Mouse (Mus musculus) urinary bladder, postnatal 14 days (tissue): ENCODE results near the gene Dnajc28.

Experiments used
- DNase-seq: peaks from one replicate; pipeline ENCODE4 v3.0.0; 2021; ENCODE audit warnings: low spot score

Gene Dnajc28

GRCm38 (mm10) chr16:91587730-91588453 lies 30.9 kb downstream of the Dnajc28 start:
- no peak for DNase-seq

- DNase-seq: no peak
Observed at GRCm38 (mm10) chr16:91586244-91586643, 32.6 kb downstream of the Dnajc28 start.

- peak; percentile 21 for DNase-seq
Observed at GRCm38 (mm10) chr16:91585617-91586016, 33.2 kb downstream of the Dnajc28 start.

GRCm38 (mm10) chr16:91582307-91582706 lies 36.5 kb downstream of the Dnajc28 start:
- DNase-seq: peak; percentile 39

- no peak for DNase-seq
Observed at GRCm38 (mm10) chr16:91578980-91579720, 39.7 kb downstream of the Dnajc28 start.

- DNase-seq: no peak
Observed at GRCm38 (mm10) chr16:91575151-91575550, 43.7 kb downstream of the Dnajc28 start.

DNA sequence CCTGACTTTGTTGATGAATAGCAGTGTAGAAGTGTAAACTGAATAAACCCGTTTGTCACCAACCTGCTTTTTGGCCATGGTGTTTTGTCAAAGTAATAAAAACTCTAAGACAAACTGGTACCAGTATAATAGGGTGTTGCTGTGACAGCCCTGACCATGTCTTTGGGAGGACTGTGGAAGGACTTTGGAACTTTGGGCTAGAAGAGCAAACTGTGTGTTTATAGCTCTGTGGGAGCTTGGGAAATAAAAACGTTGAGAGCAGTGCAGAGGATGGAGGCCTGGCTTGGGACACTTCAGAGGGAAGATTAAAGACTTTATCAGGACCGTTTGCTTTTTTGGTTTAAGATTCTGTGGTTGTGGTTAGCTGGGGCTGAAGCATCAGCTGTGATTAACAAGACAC lies 47.7 kb downstream of the Dnajc28 start:
- DNase-seq: no peak

GRCm38 (mm10) chr16:91568960-91569359 lies 49.9 kb downstream of the Dnajc28 start:
- no peak for DNase-seq

- no peak for DNase-seq
Observed at GRCm38 (mm10) chr16:91566002-91566401, 52.8 kb downstream of the Dnajc28 start.

GRCm38 (mm10) chr16:91565292-91565951 lies 53.4 kb downstream of the Dnajc28 start:
- DNase-seq: no peak

DNA sequence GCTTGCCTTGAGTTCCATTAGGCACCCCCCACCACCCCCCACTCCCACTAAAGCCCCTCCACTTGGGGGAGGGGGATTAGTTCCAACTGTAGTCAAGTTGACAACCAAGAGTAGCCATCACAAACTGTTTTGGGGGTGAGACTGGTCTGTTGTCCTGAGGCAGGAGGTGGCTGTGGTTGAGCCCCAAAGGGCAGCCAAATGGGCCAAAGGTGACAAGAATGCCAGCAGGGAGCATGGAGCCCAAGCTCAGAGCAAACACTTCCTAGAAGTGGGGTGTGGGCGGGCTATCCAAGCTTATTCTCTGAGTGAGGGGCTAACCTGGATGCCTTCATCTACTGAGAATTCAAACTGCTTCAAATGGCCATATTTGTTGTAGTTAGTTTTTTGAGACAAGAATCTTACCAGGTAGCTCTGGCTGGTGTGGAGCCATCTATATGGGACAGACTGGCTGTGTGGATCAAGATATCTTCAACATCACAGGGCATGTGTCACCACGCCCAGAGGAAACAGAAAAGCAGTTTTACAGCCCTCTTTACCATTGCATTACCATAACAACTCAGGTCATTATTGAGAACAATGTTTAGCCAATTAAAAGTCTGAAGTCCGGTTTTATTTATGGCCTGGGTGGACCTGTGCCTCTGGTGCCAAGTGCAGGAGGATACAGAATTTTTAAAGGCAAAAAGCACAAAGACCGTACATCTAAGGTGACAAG lies 54.1 kb downstream of the Dnajc28 start:
- no peak for DNase-seq
